Mouse (Mus musculus) erythroblast, embryonic 14.5 days (primary cell): ENCODE results near the gene Slx4.

ENCODE experiments used
- GATA1 ChIP-seq: IDR thresholded peaks from 2 replicates; pipeline ENCODE4 v1.6.1; 2012; ENCODE audit warnings: low read length, inconsistent platforms, mixed read lengths
- TAL1 ChIP-seq: IDR thresholded peaks from 3 replicates; pipeline ENCODE4 v1.6.1; 2012; ENCODE audit warnings: low read length, inconsistent platforms, mixed read lengths

DNA sequence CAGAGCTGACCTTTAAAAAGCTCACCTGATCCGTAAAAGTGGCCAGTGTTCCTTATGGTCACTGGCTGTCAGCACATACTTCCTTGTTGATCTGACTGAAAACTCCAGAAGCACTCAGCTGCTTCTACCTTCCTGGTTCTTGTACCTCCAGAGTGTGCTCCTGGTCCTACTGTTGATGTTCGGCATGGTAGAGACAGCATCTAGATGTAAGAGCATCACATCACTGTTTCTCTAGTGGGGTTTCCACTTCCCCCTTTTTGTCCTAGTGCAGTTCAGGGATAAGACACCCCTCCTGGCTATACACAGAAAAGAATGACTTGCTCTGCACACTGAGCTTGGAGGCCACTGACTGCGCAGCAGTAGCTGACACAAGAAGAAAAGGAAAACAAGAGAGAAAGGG lies 30.9 kb upstream of the Slx4 start:
- TF ChIP-seq GATA1 (no peak), TAL1 (no peak)
